Mouse (Mus musculus) spleen, adult 2 months (tissue): Measurements from ENCODE around the gene Psma3. TPM values are rescaled to one million over a fixed set of nuclear protein-coding genes. Genes with fewer than 3 reads are reported as not detected.
A peak's percentile ranks its signal among the peaks of the same experiment; 100 is the strongest.

Source experiments
- DNase-seq, 2 experiments: peaks; one replicate each; pipeline versions ENCODE4 v3.0.0 to v3.0.0-alpha.2; 2012 to 2021; ENCODE audit warnings: low spot score in 2 of 2, low read depth in 1 of 2
- H3K27ac ChIP-seq: fragments of 200-500 bp; 2 replicates; pipeline ENCODE4 v1.5.1; 2012; ENCODE audit warnings: low read length, inconsistent platforms; ENCODE audit not compliant: insufficient read depth
- H3K27me3 ChIP-seq: fragments of 200-500 bp; 2 replicates; pipeline ENCODE4 v1.6.1; 2012; ENCODE audit warnings: mild to moderate bottlenecking, moderate library complexity, low read length, inconsistent platforms; ENCODE audit not compliant: control insufficient read depth, insufficient read depth
- H3K36me3 ChIP-seq: fragments of 200-500 bp; 2 replicates; pipeline ENCODE4 v1.6.1; 2012; ENCODE audit warnings: mild to moderate bottlenecking, low read length, inconsistent platforms; ENCODE audit not compliant: control insufficient read depth, insufficient read depth
- H3K4me1 ChIP-seq: fragments of 200-500 bp; 2 replicates; pipeline ENCODE4 v1.6.1; 2011; ENCODE audit warnings: inconsistent platforms; ENCODE audit not compliant: control insufficient read depth, insufficient read depth, insufficient read length
- H3K4me3 ChIP-seq: fragments of 200-500 bp; 2 replicates; pipeline ENCODE4 v1.5.1; 2011; ENCODE audit warnings: mild to moderate bottlenecking, inconsistent platforms; ENCODE audit not compliant: insufficient read depth, insufficient read length; ENCODE audit errors: extremely low read depth
- CTCF ChIP-seq: fragments of 200-500 bp; IDR thresholded peaks from 2 replicates; pipeline ENCODE4 v1.5.1; 2011; ENCODE audit warnings: mild to moderate bottlenecking, inconsistent platforms; ENCODE audit not compliant: insufficient read depth, insufficient read length, insufficient replicate concordance; ENCODE audit errors: extremely low read depth
- POLR2A ChIP-seq: fragments of 200-500 bp; IDR thresholded peaks from 2 replicates; pipeline ENCODE4 v1.6.1; 2011; ENCODE audit warnings: low read depth, low read length, inconsistent platforms
- WGBS: fragments of 180-500 bp; shearing (Covaris S2); methylation state at CpG from one replicate; pipeline ENCODE4 v1.1.7; 2018; 5-methylcytosine and 5-hydroxymethylcytosine counted together
- polyA plus RNA-seq: library from polyadenylated mRNA; depleted of rRNA; stranded (reverse); fragments of >200 nt; gene quantifications from 2 replicates; pipeline ENCODE4 v1.2.3, GENCODE M21; 2012

The Psma3 gene
- polyA plus RNA-seq, 1 experiment: 11.0 TPM

DNA sequence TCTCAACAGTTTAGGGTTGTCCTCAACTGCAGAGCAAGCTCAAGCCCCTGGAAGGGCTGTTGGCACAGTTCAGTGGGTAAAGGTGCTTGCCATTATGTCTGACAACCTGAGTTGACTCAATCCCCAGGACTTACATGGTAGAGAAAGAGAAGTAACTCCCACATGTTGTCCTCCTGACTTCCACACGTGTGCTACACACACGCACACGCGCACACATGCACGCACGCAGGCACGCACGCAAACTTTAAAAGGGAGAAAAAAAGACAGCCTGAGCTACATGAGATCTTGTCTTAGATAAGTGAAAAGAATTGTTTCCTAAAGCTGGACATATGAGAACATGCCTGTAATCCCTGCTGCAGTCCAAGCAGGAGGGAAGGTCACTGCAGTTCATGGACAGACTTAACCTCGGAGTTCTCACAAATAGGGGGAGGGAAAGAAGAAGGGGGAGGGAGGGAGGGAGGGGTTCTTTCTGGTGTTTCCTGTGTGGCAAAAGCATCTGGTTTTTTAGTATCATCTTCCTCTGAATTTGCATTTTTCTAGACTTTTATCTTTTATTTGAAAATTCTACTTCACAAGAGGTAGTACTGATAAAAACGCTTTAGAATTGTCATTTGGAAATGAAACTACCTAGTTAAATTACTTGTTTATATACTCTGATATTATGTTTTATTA lies 27.7 kb upstream of the Psma3 start:
- Histone ChIP-seq H3K27me3 (no peaks in the 10 kb centered on the region), H3K4me1 (no peaks in the 10 kb centered on the region), H3K4me3 (no peak overlapping the region), H3K27ac (no peak overlapping the region), H3K36me3 (peaks cover 16% of the 10 kb centered on the region)
- TF ChIP-seq POLR2A (no peak), CTCF (no peak)
- DNase-seq: no peak
- 72% methylated on average over 10 of the region's 10 CpGs for WGBS

DNA sequence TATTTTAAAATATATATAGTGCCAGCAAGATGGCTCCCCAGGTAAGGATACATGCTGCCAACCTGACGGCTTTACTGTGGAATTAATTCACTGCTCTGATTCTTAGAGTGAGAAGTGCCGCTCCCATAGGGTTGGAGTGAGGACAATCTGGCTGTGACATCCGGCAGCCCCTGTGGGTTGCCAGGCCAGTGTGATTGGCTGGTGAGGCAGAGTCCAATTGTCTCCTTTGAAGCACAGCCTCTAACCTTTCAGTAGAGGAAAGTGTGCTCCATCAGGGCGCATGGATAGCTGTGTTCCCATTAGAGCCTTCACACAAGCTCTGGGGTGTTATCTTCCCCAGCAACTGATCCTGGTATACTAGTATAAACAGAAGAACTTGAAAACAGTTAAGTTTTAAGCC lies 15.8 kb upstream of the Psma3 start:
- no peak overlapping the region for H3K4me3 ChIP-seq
- peaks cover 35% of the 10 kb centered on the region for H3K36me3 ChIP-seq
- no peaks in the 10 kb centered on the region for H3K27me3 ChIP-seq
- no peak for DNase-seq
- no peak overlapping the region for H3K27ac ChIP-seq
- 95% methylated on average over 4 of the region's 4 CpGs for WGBS
- TF ChIP-seq POLR2A (no peak), CTCF (no peak)
- H3K4me1 ChIP-seq: no peaks in the 10 kb centered on the region

DNA sequence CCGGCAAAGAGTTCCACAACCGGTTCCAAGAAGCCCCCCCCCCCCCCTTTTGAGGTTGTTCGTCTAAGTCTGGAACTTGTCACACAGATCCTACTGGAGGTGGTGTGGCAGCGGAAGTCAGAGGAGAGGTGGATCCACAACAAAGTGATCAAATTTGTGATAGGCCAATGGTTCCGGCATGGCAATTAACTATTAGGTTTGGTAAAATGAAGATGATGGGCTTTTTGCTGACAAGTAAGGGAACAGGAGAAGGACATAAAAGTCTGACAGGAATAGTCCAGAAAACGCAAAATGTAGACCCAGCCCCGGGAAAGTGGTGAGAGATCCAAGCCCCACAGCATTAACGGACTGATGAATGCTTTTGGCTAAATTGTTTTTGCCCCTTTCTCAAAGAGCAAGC lies 6.8 kb upstream of the Psma3 start:
- WGBS: 58% methylated on average over 8 of the region's 8 CpGs
- no peaks in the 10 kb centered on the region for H3K27me3 ChIP-seq
- H3K36me3 ChIP-seq: peaks cover 4% of the 10 kb centered on the region
- H3K27ac ChIP-seq: peak overlapping the region; percentile 97
- no peak for TF ChIP-seq POLR2A
- TF ChIP-seq CTCF: no peak
- no peaks in the 10 kb centered on the region for H3K4me1 ChIP-seq
- DNase-seq: no peak
- peak overlapping the region; percentile 76 for H3K4me3 ChIP-seq

DNA sequence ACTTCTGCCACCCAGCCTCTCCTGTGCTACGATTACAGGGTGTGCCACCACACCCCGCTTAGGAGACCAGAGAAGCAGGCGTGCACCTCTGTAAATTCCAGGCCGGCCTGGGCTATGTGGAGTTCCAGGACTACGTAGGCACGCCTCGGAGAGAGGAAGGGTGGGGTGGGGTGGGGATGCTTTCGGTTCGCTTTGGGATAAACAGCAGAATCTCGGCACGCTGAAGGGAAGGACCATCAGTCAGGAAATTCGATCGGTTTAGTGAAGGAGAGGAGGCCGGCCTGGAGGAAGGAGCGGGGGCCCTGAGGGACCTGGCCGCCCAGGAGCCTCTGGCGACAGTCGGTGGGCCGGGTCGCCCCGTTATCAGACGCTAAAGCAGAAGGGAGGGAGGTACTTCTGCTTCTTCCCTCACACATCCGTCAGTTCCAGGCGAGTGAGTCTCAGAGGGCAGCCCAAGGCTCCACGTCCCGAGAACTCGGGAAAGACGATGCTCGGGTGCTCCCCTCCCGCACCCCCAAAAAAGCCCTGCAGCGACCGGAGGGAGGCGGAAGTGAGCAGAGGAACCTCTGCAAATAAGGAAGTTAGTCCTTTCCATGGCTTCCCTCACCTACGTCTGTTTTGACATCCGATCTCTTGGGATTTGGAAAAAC lies 6.2 kb upstream of the Psma3 start:
- peak overlapping the region; percentile 76 for H3K4me3 ChIP-seq
- no peaks in the 10 kb centered on the region for H3K4me1 ChIP-seq
- WGBS: under 1% methylated on average over 35 of the region's 35 CpGs
- peaks cover 2% of the 10 kb centered on the region for H3K36me3 ChIP-seq
- peak overlapping the region; percentile 97 for H3K27ac ChIP-seq
- TF ChIP-seq CTCF (peak; percentile 19; the same call in 1 of the 2 replicates), POLR2A (peak; percentile 47)
- no peaks in the 10 kb centered on the region for H3K27me3 ChIP-seq
- peak; percentile 29 to 79 for DNase-seq

DNA sequence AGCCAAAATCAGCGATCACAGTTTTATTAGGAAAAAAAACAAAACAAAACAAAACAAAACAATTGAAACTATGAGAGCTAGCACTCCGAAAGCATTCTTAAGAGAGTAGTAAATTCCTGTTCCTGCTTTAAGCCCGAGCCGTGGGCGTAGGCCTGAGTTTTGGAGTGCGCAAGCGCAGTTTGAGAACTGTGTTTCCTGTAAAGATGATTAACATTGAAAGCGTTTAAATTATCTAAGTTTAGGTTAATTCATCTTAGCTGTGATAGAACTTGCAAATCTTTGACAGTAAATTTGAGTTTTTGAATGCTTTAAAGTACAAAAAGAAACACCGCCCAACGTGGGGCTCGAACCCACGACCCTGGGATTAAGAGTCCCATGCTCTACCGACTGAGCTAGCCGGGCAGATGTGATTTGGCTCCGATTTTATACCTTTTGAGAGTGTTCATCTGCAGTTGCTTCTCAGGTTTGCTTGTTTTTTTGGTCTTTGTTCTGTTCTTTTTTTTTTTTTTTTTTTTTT lies 5.6 kb upstream of the Psma3 start:
- Histone ChIP-seq H3K4me3 (peak overlapping the region; percentile 76), H3K36me3 (no peaks in the 10 kb centered on the region), H3K27me3 (no peaks in the 10 kb centered on the region), H3K4me1 (no peaks in the 10 kb centered on the region), H3K27ac (peak overlapping the region; percentile 97)
- peak; percentile 73 to 90 for DNase-seq
- TF ChIP-seq POLR2A (0 out of 2 replicates have a peak, but pooled peaks have one; percentile 1), CTCF (no peak)
- under 1% methylated on average over 15 of the region's 15 CpGs for WGBS

DNA sequence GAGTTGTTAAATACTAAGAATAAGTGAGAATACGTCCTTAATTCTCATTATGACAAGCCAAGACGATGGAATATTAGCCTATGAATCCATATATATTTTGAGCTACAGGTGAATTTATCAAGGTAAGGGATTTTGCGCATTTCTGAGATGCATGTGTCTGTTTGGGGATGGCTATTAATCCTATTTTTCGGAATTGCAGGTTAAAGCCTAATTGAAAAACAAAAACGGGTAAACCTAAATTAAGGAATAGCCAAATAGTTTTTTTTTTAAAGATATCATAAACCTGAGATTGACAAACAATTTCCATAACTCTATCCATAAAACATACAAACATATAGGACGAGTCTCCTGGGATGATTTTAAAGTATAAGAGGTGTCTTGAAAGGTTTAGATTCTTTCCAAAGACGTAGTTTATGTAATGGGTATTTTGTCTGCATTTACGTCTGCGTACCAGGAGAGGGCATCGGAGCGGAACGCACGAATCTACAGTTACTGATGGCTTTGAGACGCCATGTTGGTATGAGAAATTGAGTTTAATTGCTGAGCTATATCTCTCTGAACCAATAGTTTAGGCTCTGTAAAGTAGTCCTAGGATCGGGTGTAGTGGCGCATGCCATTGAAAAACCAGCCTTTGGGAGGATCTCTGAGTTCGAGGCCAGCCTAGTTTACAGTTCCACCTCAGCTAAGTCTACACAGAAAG lies 4.8 kb upstream of the Psma3 start:
- Histone ChIP-seq H3K27me3 (no peaks in the 10 kb centered on the region), H3K4me3 (peak overlapping the region; percentile 43; the same call in 1 of the 2 replicates), H3K27ac (peak overlapping the region; percentile 36), H3K36me3 (no peaks in the 10 kb centered on the region), H3K4me1 (no peaks in the 10 kb centered on the region)
- WGBS: 3% methylated on average over 17 of the region's 17 CpGs
- DNase-seq: peak; percentile 58 to 72
- TF ChIP-seq CTCF (peak; percentile 18; the same call in 1 of the 2 replicates), POLR2A (no peak)

DNA sequence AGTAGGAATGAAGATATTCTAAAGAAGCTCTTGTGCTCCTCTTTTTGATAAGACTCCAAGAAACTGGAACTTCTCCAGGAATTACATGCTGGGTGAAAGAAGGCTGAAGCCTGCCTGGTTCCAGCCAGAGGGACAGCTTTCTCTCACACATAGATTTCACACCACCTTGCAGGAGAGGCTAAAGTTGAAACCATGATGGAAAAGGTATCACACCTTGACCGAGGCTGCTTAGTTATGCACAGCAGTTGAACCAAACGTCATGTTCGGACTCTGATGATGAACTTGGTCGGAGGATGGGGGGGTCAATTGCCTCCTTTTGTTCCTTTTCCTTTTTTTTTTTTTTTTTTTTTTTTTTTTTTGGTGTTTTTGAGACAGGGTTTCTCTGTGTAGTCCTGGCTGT lies 590 bp upstream of the Psma3 start:
- H3K4me1 ChIP-seq: peaks cover 2% of the 10 kb centered on the region; the same call in 1 of the 2 replicates
- no peaks in the 10 kb centered on the region for H3K27me3 ChIP-seq
- no peak for DNase-seq
- peaks cover 2% of the 10 kb centered on the region; the same call in 1 of the 2 replicates for H3K36me3 ChIP-seq
- H3K27ac ChIP-seq: 0 out of 2 replicates have a peak overlapping the region, but pooled peaks have one; percentile 52
- no peak overlapping the region for H3K4me3 ChIP-seq
- TF ChIP-seq CTCF (no peak), POLR2A (no peak)
- WGBS: 71% methylated on average over 4 of the region's 4 CpGs
